Mouse (Mus musculus) forebrain, embryonic 10.5 days (tissue): ENCODE results near the gene Tm7sf2. TPM values are rescaled to one million over a fixed set of nuclear protein-coding genes. Genes with fewer than 3 reads are reported as not detected.

Source experiments
- DNase-seq: peaks from one replicate; pipeline ENCODE4 v3.0.0-alpha.2; 2017; ENCODE audit warnings: low spot score; ENCODE audit errors: extremely low spot score
- H3K27ac ChIP-seq: fragments of 300-500 bp; sonication (generic); 2 replicates; pipeline ENCODE4 v1.5.1; 2016; ENCODE audit warnings: mild to moderate bottlenecking
- H3K27me3 ChIP-seq: fragments of 300-500 bp; sonication (generic); 2 replicates; pipeline ENCODE4 v1.6.1; 2016; ENCODE audit warnings: mild to moderate bottlenecking; ENCODE audit not compliant: poor library complexity, severe bottlenecking
- H3K36me3 ChIP-seq: fragments of 300-500 bp; sonication (generic); replicated peaks from 2 replicates; pipeline ENCODE4 v1.6.1; 2016; ENCODE audit warnings: mild to moderate bottlenecking, moderate library complexity
- H3K4me1 ChIP-seq: fragments of 300-500 bp; sonication (generic); 2 replicates; pipeline ENCODE4 v1.6.1; 2016
- H3K4me3 ChIP-seq: fragments of 300-500 bp; sonication (generic); 2 replicates; pipeline ENCODE4 v1.5.1; 2016; ENCODE audit warnings: mild to moderate bottlenecking, moderate library complexity
- H3K9me3 ChIP-seq: fragments of 300-500 bp; sonication (generic); 2 replicates; pipeline ENCODE4 v1.6.1; 2016; ENCODE audit warnings: mild to moderate bottlenecking, moderate library complexity
- WGBS: fragments of 180-500 bp; shearing (Covaris S2); methylation state at CpG from one replicate; pipeline ENCODE4 v1.1.7; 2016; 5-methylcytosine and 5-hydroxymethylcytosine counted together
- polyA plus RNA-seq: library from polyadenylated mRNA; unstranded; fragments of >200 nt; fragmentation: Nextera tagmentation; extraction: Ambion mirVana; gene quantifications from 2 replicates; pipeline ENCODE4 v1.2.1, GENCODE M21; 2016

Tm7sf2 gene
- polyA plus RNA-seq, 1 experiment from 2014 or later, result 32.2 TPM

DNA sequence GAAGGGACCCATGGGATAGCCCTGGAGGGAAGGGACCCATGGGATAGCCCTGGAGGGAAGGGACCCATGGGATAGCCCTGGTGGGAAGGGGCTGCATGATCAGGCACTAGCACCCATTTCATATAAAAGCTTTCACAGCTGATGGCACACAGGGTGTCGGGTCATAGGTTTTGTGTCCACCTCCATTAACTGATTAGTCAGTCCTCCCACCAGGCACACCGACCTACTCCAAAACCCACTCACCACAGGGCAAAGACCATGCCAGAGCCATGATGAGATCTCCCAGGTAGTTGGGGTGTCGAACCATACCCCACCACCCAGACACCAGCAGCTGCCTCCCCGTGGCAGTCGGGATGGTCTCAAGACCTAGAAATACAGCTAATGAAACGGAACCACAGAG is 5.1 kb downstream of the Tm7sf2 start:
- Histone ChIP-seq H3K4me1 (peaks cover 62% of the 10 kb centered on the region), H3K27ac (no peak overlapping the region), H3K9me3 (no peaks in the 10 kb centered on the region), H3K27me3 (no peaks in the 10 kb centered on the region), H3K4me3 (peak overlapping the region; percentile 70; the same call in 1 of the 2 replicates), H3K36me3 (peaks cover 37% of the 10 kb centered on the region)
- no peak for DNase-seq
- WGBS, result 95% methylated on average over 6 of the region's 6 CpGs

GRCm38 (mm10) chr19:6062418-6062817 is 5.8 kb downstream of the Tm7sf2 start:
- no peaks in the 10 kb centered on the region for H3K27me3 ChIP-seq
- H3K9me3 ChIP-seq, result no peaks in the 10 kb centered on the region
- peak overlapping the region; percentile 92 for H3K27ac ChIP-seq
- peak overlapping the region; percentile 70 for H3K4me3 ChIP-seq
- 82% methylated on average over 5 of the region's 5 CpGs for WGBS
- H3K36me3 ChIP-seq, result peaks cover 37% of the 10 kb centered on the region
- DNase-seq, result no peak
- H3K4me1 ChIP-seq, result peaks cover 56% of the 10 kb centered on the region

GRCm38 (mm10) chr19:6061641-6062302 is 6.4 kb downstream of the Tm7sf2 start:
- Histone ChIP-seq H3K27ac (peak overlapping the region; percentile 92), H3K36me3 (peaks cover 37% of the 10 kb centered on the region), H3K27me3 (no peaks in the 10 kb centered on the region), H3K4me3 (peak overlapping the region; percentile 70), H3K9me3 (no peaks in the 10 kb centered on the region), H3K4me1 (peaks cover 54% of the 10 kb centered on the region)
- WGBS, result 4% methylated on average over 44 of the region's 44 CpGs
- DNase-seq, result peak; percentile 50

GRCm38 (mm10) chr19:6061021-6061533 is 7.1 kb downstream of the Tm7sf2 start, which contains the start of gene Znhit2:
Gene Znhit2 (plus strand): TSS chr19:6061192.
- Histone ChIP-seq H3K4me3 (peak within 1 kb of the TSS; percentile 70), H3K9me3 (no peaks in the 10 kb centered on the region), H3K36me3 (peaks cover 40% of the 10 kb centered on the region), H3K27ac (peak within 1 kb of the TSS; percentile 92), H3K4me1 (peaks cover 54% of the 10 kb centered on the region), H3K27me3 (no peaks in the 10 kb centered on the region)
- under 1% methylated on average over 58 of the region's 58 CpGs for WGBS
- peak; percentile 94 for DNase-seq

DNA sequence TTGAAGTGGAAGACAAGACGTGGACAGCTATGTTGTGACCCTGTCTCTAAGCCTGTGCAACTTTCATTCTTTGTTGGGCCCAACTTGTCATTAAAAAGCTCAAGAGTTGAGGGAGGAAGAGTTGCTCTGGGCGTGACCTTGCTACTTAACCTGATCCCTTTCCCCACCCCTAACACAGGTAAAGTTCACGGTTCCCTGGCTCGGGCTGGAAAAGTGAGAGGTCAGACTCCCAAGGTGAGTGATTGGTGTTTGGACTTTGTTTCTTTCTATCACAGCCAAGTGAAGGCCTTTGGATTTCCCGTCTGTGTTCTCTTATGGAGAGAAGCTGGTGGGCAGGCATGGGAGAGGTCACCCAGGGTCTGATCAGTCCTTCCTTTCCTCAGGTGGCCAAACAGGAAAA is 9.2 kb downstream of the Tm7sf2 start:
- Histone ChIP-seq H3K27me3 (no peaks in the 10 kb centered on the region), H3K36me3 (peaks cover 58% of the 10 kb centered on the region), H3K4me1 (peaks cover 49% of the 10 kb centered on the region), H3K4me3 (peak overlapping the region; percentile 85), H3K9me3 (no peaks in the 10 kb centered on the region), H3K27ac (no peak overlapping the region)
- DNase-seq, result no peak
- WGBS, result 86% methylated on average over 5 of the region's 5 CpGs

DNA sequence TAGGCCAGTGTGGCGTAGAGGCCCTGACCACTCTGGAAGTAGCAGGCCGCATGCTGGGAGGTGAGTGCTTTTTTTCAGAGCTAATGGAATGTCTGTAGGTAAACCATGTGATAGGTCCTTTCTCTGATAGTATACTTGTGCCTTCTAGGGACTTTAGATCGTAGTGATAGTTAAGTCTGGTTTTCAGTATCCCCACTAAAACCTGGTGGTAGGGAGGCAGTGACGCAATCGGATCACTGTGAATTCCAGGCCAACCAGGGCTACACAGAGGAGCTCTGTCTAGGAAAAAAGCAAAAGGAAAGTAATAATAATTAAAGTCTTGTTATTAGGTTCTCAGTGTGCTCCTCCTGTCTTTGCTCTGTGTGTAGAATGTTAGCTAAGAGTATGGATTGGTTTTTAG is 9.7 kb downstream of the Tm7sf2 start:
- Histone ChIP-seq H3K4me3 (peak overlapping the region; percentile 85), H3K36me3 (peaks cover 58% of the 10 kb centered on the region), H3K4me1 (peaks cover 49% of the 10 kb centered on the region), H3K9me3 (no peaks in the 10 kb centered on the region), H3K27me3 (no peaks in the 10 kb centered on the region), H3K27ac (peak overlapping the region; percentile 98)
- 41% methylated on average over 5 of the region's 5 CpGs for WGBS
- DNase-seq, result no peak

DNA sequence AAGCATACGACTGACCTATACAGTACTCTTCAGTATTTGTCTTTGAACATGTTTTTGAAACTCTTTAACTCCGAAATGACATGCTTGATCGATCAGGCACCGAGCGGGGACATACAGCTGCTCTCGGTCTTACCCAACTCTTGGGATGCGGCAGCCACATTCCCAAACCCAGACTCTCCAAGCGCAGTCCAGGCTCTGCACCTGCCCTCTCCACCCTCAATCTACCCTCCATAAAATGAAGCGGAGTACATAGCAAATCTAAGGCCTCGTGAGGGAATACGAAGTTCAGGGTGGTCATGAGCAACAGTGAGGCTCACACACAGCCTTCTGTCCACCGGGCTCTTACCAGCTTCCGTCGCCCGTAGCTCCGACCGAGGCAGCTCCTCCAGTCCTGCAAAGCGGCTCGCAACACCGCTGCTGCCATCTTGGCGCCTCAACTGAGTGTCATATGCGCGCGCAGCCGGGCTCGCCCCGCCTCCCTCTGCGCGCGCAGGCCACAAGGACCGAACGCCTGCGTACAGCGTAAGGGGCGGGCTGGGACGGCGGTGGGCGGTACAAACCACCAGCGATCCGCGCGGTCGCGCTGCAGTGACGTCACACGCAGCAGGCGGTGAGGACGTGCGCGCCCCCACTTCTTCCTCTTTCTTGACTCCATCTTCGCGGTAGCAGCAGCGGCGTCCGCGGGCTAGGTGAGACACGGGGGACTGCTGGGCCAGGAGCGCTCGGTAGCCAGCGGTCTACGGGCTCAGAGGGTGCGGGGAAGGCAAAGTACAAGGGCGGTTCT is 10.7 kb downstream of the Tm7sf2 start, which contains the start of the genes Mrpl49 and Fau:
Mrpl49 (minus strand) TSS at position 473 of the 784 bp plus-strand sequence.
Fau (plus strand) TSS at position 532 of the 784 bp plus-strand sequence.
- no peaks in the 10 kb centered on the region for H3K27me3 ChIP-seq
- under 1% methylated on average over 60 of the region's 63 CpGs for WGBS

DNA sequence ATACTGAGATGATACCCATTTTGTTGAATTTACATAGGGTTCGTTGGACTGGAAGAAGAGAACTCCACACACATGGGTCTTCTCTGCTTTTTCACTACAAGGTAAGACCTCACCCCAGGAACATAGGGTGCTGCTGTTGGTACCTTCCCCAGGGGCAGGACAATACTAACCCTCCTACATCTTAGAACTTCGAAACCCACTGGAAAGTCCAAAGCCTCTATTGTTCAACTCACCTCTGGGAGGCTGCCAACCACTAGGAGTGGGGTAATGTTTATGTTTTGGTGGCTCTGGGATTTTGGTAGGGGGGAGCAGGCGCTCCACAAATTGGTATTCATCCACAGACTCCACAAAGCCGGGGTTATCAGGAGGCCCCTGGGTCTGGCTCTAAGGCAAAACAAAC is 11.5 kb downstream of the Tm7sf2 start:
- Histone ChIP-seq H3K4me3 (peak overlapping the region; percentile 85), H3K27me3 (no peaks in the 10 kb centered on the region), H3K9me3 (no peaks in the 10 kb centered on the region), H3K27ac (peak overlapping the region; percentile 98; the same call in 1 of the 2 replicates), H3K36me3 (peaks cover 68% of the 10 kb centered on the region), H3K4me1 (peaks cover 34% of the 10 kb centered on the region)
- WGBS, result 68% methylated on average over 4 of the region's 4 CpGs
- no peak for DNase-seq

More for the DNA sequence above, 10.7 kb downstream of the Tm7sf2 start, which contains the start of the genes Mrpl49 and Fau:
- peak; percentile 98 for DNase-seq
- peaks cover 42% of the 10 kb centered on the region for H3K4me1 ChIP-seq
- H3K36me3 ChIP-seq, result peaks cover 60% of the 10 kb centered on the region
- H3K9me3 ChIP-seq, result no peaks in the 10 kb centered on the region
- H3K4me3 ChIP-seq, result peak within 1 kb of the TSS; percentile 85
- peak within 1 kb of the TSS; percentile 98 for H3K27ac ChIP-seq

DNA sequence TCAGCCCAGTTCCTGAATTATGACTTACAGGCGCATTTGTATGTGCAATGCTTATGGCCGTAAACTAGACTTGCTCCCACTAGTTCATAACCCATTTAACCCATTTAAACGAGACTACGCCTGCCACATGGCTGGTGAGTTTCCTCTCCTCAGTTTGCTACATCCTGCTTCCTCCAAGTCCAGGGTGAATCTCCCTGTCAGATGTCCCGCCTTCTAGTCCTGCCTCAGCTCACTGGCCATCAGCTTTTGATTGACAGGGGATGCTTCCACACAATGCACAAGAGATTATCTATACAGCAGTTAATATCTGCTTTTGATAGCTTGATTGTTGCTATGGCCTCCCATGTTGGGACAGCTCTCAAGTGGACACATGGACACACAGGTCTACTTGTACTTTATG is 13.9 kb downstream of the Tm7sf2 start:
- Histone ChIP-seq H3K9me3 (no peaks in the 10 kb centered on the region), H3K27ac (no peak overlapping the region), H3K4me3 (no peak overlapping the region), H3K4me1 (peaks cover 23% of the 10 kb centered on the region), H3K36me3 (peaks cover 79% of the 10 kb centered on the region), H3K27me3 (no peaks in the 10 kb centered on the region)
- no peak for DNase-seq
- WGBS, result 88% methylated on average over 5 of the region's 5 CpGs

DNA sequence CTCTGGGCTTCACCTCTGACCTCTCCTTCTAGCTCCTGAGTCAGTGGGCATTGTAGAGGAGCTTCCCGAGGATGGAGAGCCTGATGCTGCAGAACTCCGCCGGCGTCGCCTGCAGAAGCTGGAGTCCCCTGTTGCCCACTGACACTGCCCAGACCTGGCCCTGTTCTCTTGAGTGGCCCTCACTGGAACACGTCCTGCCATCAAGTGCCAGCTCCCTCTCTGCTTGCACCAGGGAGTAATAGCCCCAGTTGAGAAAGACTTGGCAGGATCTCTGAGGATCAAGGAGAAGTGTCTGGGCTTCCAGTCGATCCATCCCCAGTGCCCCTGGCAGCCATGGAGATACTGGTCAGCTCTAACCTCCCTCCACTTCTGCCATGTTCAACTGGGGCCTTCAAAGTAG is 15.7 kb downstream of the Tm7sf2 start:
- no peaks in the 10 kb centered on the region for H3K27me3 ChIP-seq
- H3K4me1 ChIP-seq, result peaks cover 26% of the 10 kb centered on the region
- peaks cover 87% of the 10 kb centered on the region for H3K36me3 ChIP-seq
- no peak for DNase-seq
- no peak overlapping the region for H3K27ac ChIP-seq
- H3K4me3 ChIP-seq, result peak overlapping the region; percentile 8; the same call in 1 of the 2 replicates
- no peaks in the 10 kb centered on the region for H3K9me3 ChIP-seq
- WGBS, result 86% methylated on average over 7 of the region's 7 CpGs

GRCm38 (mm10) chr19:6048681-6049410 is 19.3 kb downstream of the Tm7sf2 start:
- no peak for DNase-seq
- H3K9me3 ChIP-seq, result no peaks in the 10 kb centered on the region
- H3K4me3 ChIP-seq, result peak overlapping the region; percentile 9; the same call in 1 of the 2 replicates
- 94% methylated on average over 11 of the region's 11 CpGs for WGBS
- peaks cover 65% of the 10 kb centered on the region for H3K36me3 ChIP-seq
- H3K27ac ChIP-seq, result no peak overlapping the region
- peaks cover 29% of the 10 kb centered on the region for H3K4me1 ChIP-seq
- H3K27me3 ChIP-seq, result no peaks in the 10 kb centered on the region

DNA sequence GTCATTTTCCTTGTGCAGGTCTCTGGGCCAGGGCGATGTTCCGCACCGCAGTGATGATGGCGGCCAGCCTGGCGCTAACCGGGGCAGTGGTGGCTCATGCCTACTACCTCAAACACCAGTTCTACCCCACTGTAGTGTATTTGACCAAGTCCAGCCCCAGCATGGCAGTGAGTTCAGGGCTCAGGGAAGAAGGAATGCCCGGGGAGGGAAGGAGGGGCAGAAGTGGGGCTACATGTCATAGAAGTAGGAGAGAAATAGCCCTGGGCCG is 20.3 kb downstream of the Tm7sf2 start:
- no peaks in the 10 kb centered on the region for H3K27me3 ChIP-seq
- H3K4me1 ChIP-seq, result peaks cover 29% of the 10 kb centered on the region
- H3K9me3 ChIP-seq, result no peaks in the 10 kb centered on the region
- H3K36me3 ChIP-seq, result peaks cover 57% of the 10 kb centered on the region
- 89% methylated on average over 8 of the region's 8 CpGs for WGBS
- DNase-seq, result no peak
- H3K4me3 ChIP-seq, result peak overlapping the region; percentile 97
- peak overlapping the region; percentile 99 for H3K27ac ChIP-seq
